ENCODE assay signal across 8 mouse cellular contexts in the genomic region with DNA sequence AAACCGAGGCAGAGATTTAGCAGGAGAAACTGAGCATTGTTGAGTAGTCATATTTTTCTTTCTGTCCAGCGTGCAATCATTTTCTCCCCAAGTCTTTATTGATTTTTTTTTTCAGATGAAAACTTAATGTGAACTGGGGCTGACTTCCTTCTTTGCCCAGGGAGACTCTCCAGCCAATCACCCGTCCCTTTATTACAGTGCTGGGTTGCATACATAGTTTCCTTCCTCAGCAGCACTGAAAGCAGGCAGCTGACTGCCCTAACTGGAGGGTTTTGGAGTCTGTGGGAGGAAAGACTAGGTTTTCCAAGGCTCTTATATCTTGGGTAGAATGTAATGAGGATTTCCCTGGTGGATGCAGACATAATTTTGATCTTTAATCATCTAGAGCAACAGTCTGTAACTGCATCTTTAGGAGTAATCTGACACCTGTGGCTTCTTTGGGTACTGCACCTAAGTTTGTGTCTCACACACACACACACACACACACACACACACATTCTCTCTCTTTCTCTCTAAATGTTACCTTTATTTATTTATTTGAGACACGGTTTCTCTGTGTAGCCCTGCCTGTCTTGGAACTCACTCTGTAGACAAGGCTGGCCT. TPM values are rescaled to one million over a fixed set of nuclear protein-coding genes. Genes with fewer than 3 reads are reported as not detected.
DNase-seq lines count a peak whose midpoint lies in the region; ATAC-seq and TF ChIP-seq lines count a peak whose summit lies in the region.

No protein-coding gene starts in this region.

- dilution Hi-C loops in CH12.LX (cut with MboI; ENCODE audit: extremely low pct_ligation_motif_present, extremely low pct_unique_long_range_greater_than_20kb, low sequenced_read_pairs), result no loop called here

- DNase-seq in heart, postnatal 10 days, result no peak
- DNase-seq in CH12.LX (ENCODE audit: extremely low read depth), result peak; percentile 45
- peak; percentile 29 for DNase-seq in lung, postnatal 10 days
- DNase-seq in stomach, postnatal 0 days (ENCODE audit: low spot score), result no peak
- no peak for DNase-seq in right cerebral cortex, postnatal 10 days (ENCODE audit: low spot score in 2 of 2)
- DNase-seq in gastrocnemius, postnatal 10 days, result no peak

- no peak for TF ChIP-seq EP300 in CH12.LX (IDR thresholded peaks at IDR 0.05; ENCODE audit: low read length)
- TF ChIP-seq EP300 in stomach, postnatal 0 days (optimal IDR thresholded peaks at IDR 0.05), result no peak

- no peaks in the 10 kb centered on the region for H3K27me3 ChIP-seq in heart, embryonic 11.5 days (ENCODE audit: control insufficient read depth, insufficient read depth, low read length)
- no peaks in the 10 kb centered on the region for H3K27me3 ChIP-seq in CH12.LX (replicated peaks)
- no peaks in the 10 kb centered on the region for H3K27me3 ChIP-seq in forebrain, embryonic 16.5 days (replicated peaks; ENCODE audit: control insufficient read depth, insufficient read depth, low read length)
- H3K27me3 ChIP-seq in stomach, postnatal 0 days (ENCODE audit: control insufficient read depth, insufficient read depth, low read length), result no peaks in the 10 kb centered on the region

- no peak for ATAC-seq in heart, embryonic 11.5 days (replicated peaks; ENCODE audit: insufficient number of reproducible peaks, low FRiP score, low TSS enrichment)
- ATAC-seq in forebrain, embryonic 16.5 days, result no peak
- no peak for ATAC-seq in stomach, postnatal 0 days (ENCODE audit: low FRiP score, low TSS enrichment)

- intact Hi-C loops in heart, postnatal 10 days (cut with DNase I), result no loop called here

- peaks cover 48% of the 10 kb centered on the region for H3K79me2 ChIP-seq in CH12.LX (replicated peaks; ENCODE audit: control insufficient read depth, extremely low read depth, insufficient read depth, poor library complexity, severe bottlenecking)

- H3K9ac ChIP-seq in heart, embryonic 11.5 days (ENCODE audit: low read depth, low read length), result peak overlapping the region; percentile 98; the same call in 1 of the 2 replicates
- 0 out of 2 replicates have a peak overlapping the region, but pooled peaks have one; percentile 99 for H3K9ac ChIP-seq in CH12.LX (ENCODE audit: insufficient read depth, low read depth)
- peak overlapping the region; percentile 95; the same call in 1 of the 2 replicates for H3K9ac ChIP-seq in forebrain, embryonic 16.5 days (replicated peaks; ENCODE audit: low read depth, low read length)
- H3K9ac ChIP-seq in stomach, postnatal 0 days (ENCODE audit: low read length), result no peak overlapping the region; the same call in 1 of the 2 replicates

- H3K27ac ChIP-seq in heart, embryonic 11.5 days (ENCODE audit: low read depth, low read length), result peak overlapping the region; percentile 95; the same call in 1 of the 2 replicates
- no peak overlapping the region for H3K27ac ChIP-seq in CH12.LX (ENCODE audit: insufficient read depth, low read depth)
- no peak overlapping the region for H3K27ac ChIP-seq in forebrain, embryonic 16.5 days (ENCODE audit: low read length)
- H3K27ac ChIP-seq in stomach, postnatal 0 days (replicated peaks), result no peak overlapping the region; the same call in 1 of the 2 replicates

- peak overlapping the region; percentile 98 for H3K4me3 ChIP-seq in heart, embryonic 11.5 days (ENCODE audit: low read depth, low read length)
- H3K4me3 ChIP-seq in CH12.LX (replicated peaks in 1 of 3; ENCODE audit: low read depth in 2 of 3, low read length in 2 of 3, poor library complexity in 1 of 3), result peak overlapping the region in 2 of 3 experiments; percentile 91 to 98
- peak overlapping the region; percentile 90 for H3K4me3 ChIP-seq in forebrain, embryonic 16.5 days (replicated peaks; ENCODE audit: low read length)
- H3K4me3 ChIP-seq in stomach, postnatal 0 days (ENCODE audit: low read depth, low read length), result peak overlapping the region; percentile 99

- WGBS in heart, embryonic 11.5 days (ENCODE audit: insufficient replicate concordance), result 80% methylated on average over 4 of the region's 4 CpGs
- 83% methylated on average over 4 of the region's 4 CpGs for WGBS in forebrain, embryonic 16.5 days
- WGBS in stomach, postnatal 0 days, result 80% methylated on average over 4 of the region's 4 CpGs

- no peak for TF ChIP-seq RAD21 in CH12.LX (IDR thresholded peaks at IDR 0.05; ENCODE audit: low read depth, low read length)

- H3K9me3 ChIP-seq in heart, embryonic 11.5 days (replicated peaks; ENCODE audit: control insufficient read depth, low read length), result no peaks in the 10 kb centered on the region
- H3K9me3 ChIP-seq in CH12.LX (replicated peaks; ENCODE audit: low read length), result peaks cover 2% of the 10 kb centered on the region
- no peaks in the 10 kb centered on the region for H3K9me3 ChIP-seq in forebrain, embryonic 16.5 days (ENCODE audit: control insufficient read depth, low read length)
- H3K9me3 ChIP-seq in stomach, postnatal 0 days (ENCODE audit: control insufficient read depth, low read length), result no peaks in the 10 kb centered on the region

- in situ Hi-C loops in CH12.LX (cut with MboI; ENCODE audit: low pct_ligation_motif_present, low pct_unique_long_range_greater_than_20kb, low sequenced_read_pairs), result no loop called here

- peaks cover 9% of the 10 kb centered on the region for H3K4me1 ChIP-seq in heart, embryonic 11.5 days (ENCODE audit: control insufficient read depth, insufficient read depth, low read length)
- peaks cover 6 to 37% of the 10 kb centered on the region in 2 experiments; a peak in 3 of 4 replicates for H3K4me1 ChIP-seq in CH12.LX (ENCODE audit: control insufficient read depth in 1 of 2, insufficient read depth in 2 of 2)
- peaks cover 10% of the 10 kb centered on the region for H3K4me1 ChIP-seq in forebrain, embryonic 16.5 days (replicated peaks; ENCODE audit: control insufficient read depth, insufficient read depth, low read length)
- no peaks in the 10 kb centered on the region for H3K4me1 ChIP-seq in stomach, postnatal 0 days (replicated peaks; ENCODE audit: control insufficient read depth, insufficient read depth)

- H3K36me3 ChIP-seq in heart, embryonic 11.5 days (ENCODE audit: control insufficient read depth, insufficient read depth, low read length), result no peaks in the 10 kb centered on the region
- H3K36me3 ChIP-seq in CH12.LX (replicated peaks in 1 of 2; ENCODE audit: control insufficient read depth in 1 of 2, insufficient read depth in 1 of 2, low read length in 1 of 2), result peaks cover 2 to 38% of the 10 kb centered on the region in 2 experiments
- no peaks in the 10 kb centered on the region for H3K36me3 ChIP-seq in forebrain, embryonic 16.5 days (ENCODE audit: control insufficient read depth, insufficient read depth)
- H3K36me3 ChIP-seq in stomach, postnatal 0 days (ENCODE audit: control insufficient read depth, insufficient read depth, low read length), result no peaks in the 10 kb centered on the region

- H3K4me2 ChIP-seq in heart, embryonic 11.5 days, result peak overlapping the region; percentile 75
- peak overlapping the region; percentile 73 for H3K4me2 ChIP-seq in CH12.LX (ENCODE audit: insufficient read depth, low read depth, poor library complexity, severe bottlenecking)
- H3K4me2 ChIP-seq in forebrain, embryonic 16.5 days (ENCODE audit: low read length), result peak overlapping the region; percentile 67
- H3K4me2 ChIP-seq in stomach, postnatal 0 days (replicated peaks; ENCODE audit: low read depth), result peak overlapping the region; percentile 71

- no peak for TF ChIP-seq POLR2A in CH12.LX (IDR thresholded peaks at IDR 0.05; ENCODE audit: low read depth, low read length)

- peak in 1 of 2 experiments; percentile 29; a peak in 2 of 4 replicates for TF ChIP-seq CTCF in CH12.LX (conservative IDR thresholded peaks at IDR 0.05 in 1 of 2, IDR thresholded peaks at IDR 0.05 in 1 of 2; ENCODE audit: low read depth in 2 of 2, low read length in 2 of 2)
- TF ChIP-seq CTCF in stomach, postnatal 0 days (IDR thresholded peaks at IDR 0.05; ENCODE audit: low read depth), result peak; percentile 51

TF ChIP-seq in CH12.LX, 34 proteins besides CTCF, POLR2A, EP300 and RAD21:
- TF ChIP-seq CHD1 (IDR thresholded peaks at IDR 0.05; ENCODE audit: low read depth, low read length) (no peak), KAT2A (IDR thresholded peaks at IDR 0.05; ENCODE audit: insufficient replicate concordance, low read length) (no peak)

RNA-seq across cellular contexts. Expression of gene 9530068E07Rik, which starts 1.3 kb away (rescaled TPM):
- 211 and 244 TPM in 2 replicates for polyA plus RNA-seq in heart, embryonic 11.5 days (2014; fragmentation: Nextera tagmentation; extraction: Ambion mirVana)
- total RNA-seq in heart, postnatal 10 days (2021), result 100 to 1,000 TPM; 111 to 117 TPM
- total RNA-seq in CH12.LX (2012; rRNA removed) (98.3 and 102 TPM in 2 replicates), CH12.LX (2014; rRNA removed) (153 and 157 TPM in 2 replicates)
- polyA plus RNA-seq in CH12.LX (2012; ENCODE audit: insufficient read length, low read depth), result 117 and 128 TPM in 2 replicates
- 116 and 124 TPM in 2 replicates for polyA plus RNA-seq in forebrain, embryonic 16.5 days (2015; fragmentation: Nextera tagmentation; extraction: Ambion mirVana)
- 104 and 115 TPM in 2 replicates for polyA plus RNA-seq in stomach, postnatal 0 days (2015; fragmentation: Nextera tagmentation; extraction: Ambion mirVana)
- total RNA-seq in gastrocnemius, postnatal 10 days (2021), result 10 to 100 TPM; 76.7 to 83.4 TPM

RNA-seq across cellular contexts. Expression of gene Vdac1, which starts 36.8 kb away (rescaled TPM):
- 346 and 407 TPM in 2 replicates for polyA plus RNA-seq in heart, embryonic 11.5 days (2014; fragmentation: Nextera tagmentation; extraction: Ambion mirVana)
- 100 to 1,000 TPM; 861 to 884 TPM for total RNA-seq in heart, postnatal 10 days (2021)
- total RNA-seq in CH12.LX (2012; rRNA removed) (204 TPM in 2 replicates), CH12.LX (2014; rRNA removed) (266 and 289 TPM in 2 replicates)
- 315 and 330 TPM in 2 replicates for polyA plus RNA-seq in CH12.LX (2012; ENCODE audit: insufficient read length, low read depth)
- polyA plus RNA-seq in forebrain, embryonic 16.5 days (2015; fragmentation: Nextera tagmentation; extraction: Ambion mirVana), result 329 and 341 TPM in 2 replicates
- polyA plus RNA-seq in stomach, postnatal 0 days (2015; fragmentation: Nextera tagmentation; extraction: Ambion mirVana), result 189 and 193 TPM in 2 replicates
- total RNA-seq in gastrocnemius, postnatal 10 days (2021), result 1,000 to 10,000 TPM; 1,018 to 1,167 TPM

Comparison
In these comparisons a context has a peak if more than half of its experiments do, and no peak if none do; other contexts are left out.
1. DNase-seq: peak in CH12.LX (single experiment) and lung, postnatal 10 days (single experiment); none in heart, postnatal 10 days (0 of 2), stomach, postnatal 0 days (single experiment), right cerebral cortex, postnatal 10 days (0 of 2) and gastrocnemius, postnatal 10 days (single experiment).
2. Peak in every context shown above with its lines, with median percentiles within 50 percentile points of each other: H3K4me2 ChIP-seq and H3K4me3 ChIP-seq.